Mouse (Mus musculus) liver, embryonic 13.5 days (tissue): Measurements from ENCODE around the gene Rpl23. TPM values are rescaled to one million over a fixed set of nuclear protein-coding genes. Genes with fewer than 3 reads are reported as not detected.
A peak's percentile ranks its signal among the peaks of the same experiment; 100 is the strongest.
"Not testable (repeated sequence)": the region's sequence is repeated elsewhere in the genome, so short reads cannot be mapped to it uniquely, and the experiment has no call there.

Source experiments
- ATAC-seq: fragments of 200-750 bp; cut with Nextera tagmentation; 2 replicates; pipeline ENCODE4 v1.8.0; 2017; ENCODE audit warnings: low read depth, mild to moderate bottlenecking, moderate number of reproducible peaks, moderate library complexity
- DNase-seq: peaks from one replicate; pipeline ENCODE4 v3.0.0; 2022
- H3K27ac ChIP-seq: fragments of 300-500 bp; sonication (generic); 2 replicates; pipeline ENCODE4 v1.5.1; 2015; ENCODE audit warnings: moderate library complexity, mild to moderate bottlenecking, inconsistent platforms
- H3K27me3 ChIP-seq: fragments of 300-500 bp; sonication (generic); 2 replicates; pipeline ENCODE4 v1.6.1; 2015; ENCODE audit warnings: mild to moderate bottlenecking, inconsistent platforms
- H3K36me3 ChIP-seq: fragments of 300-500 bp; sonication (generic); 2 replicates; pipeline ENCODE4 v1.6.1; 2015; ENCODE audit warnings: mild to moderate bottlenecking, inconsistent platforms
- H3K4me1 ChIP-seq: fragments of 300-500 bp; sonication (generic); replicated peaks from 2 replicates; pipeline ENCODE4 v1.6.1; 2015; ENCODE audit warnings: inconsistent platforms
- H3K4me2 ChIP-seq: fragments of 300-500 bp; sonication (generic); 2 replicates; pipeline ENCODE4 v1.6.1; 2015; ENCODE audit warnings: inconsistent platforms, mild to moderate bottlenecking, moderate library complexity
- H3K4me3 ChIP-seq: fragments of 300-500 bp; sonication (generic); replicated peaks from 2 replicates; pipeline ENCODE4 v1.5.1; 2015; ENCODE audit warnings: mild to moderate bottlenecking, inconsistent platforms
- H3K9ac ChIP-seq: fragments of 300-500 bp; sonication (generic); 2 replicates; pipeline ENCODE4 v1.6.1; 2015; ENCODE audit warnings: mild to moderate bottlenecking, inconsistent platforms
- H3K9me3 ChIP-seq: fragments of 300-500 bp; sonication (generic); replicated peaks from 2 replicates; pipeline ENCODE4 v1.6.1; 2016; ENCODE audit warnings: inconsistent platforms
- WGBS: fragments of 180-500 bp; shearing (Covaris S2); methylation state at CpG from one replicate; pipeline ENCODE4 v1.1.7; 2015; ENCODE audit not compliant: insufficient replicate concordance; 5-methylcytosine and 5-hydroxymethylcytosine counted together
- microRNA-seq: library from miRNA; unstranded; fragments of <30 nt; microRNA quantifications from one replicate; pipeline ENCODE4, GENCODE M21; 2016
- polyA plus RNA-seq: library from polyadenylated mRNA; unstranded; fragments of >200 nt; fragmentation: Nextera tagmentation; extraction: Ambion mirVana; gene quantifications from 2 replicates; pipeline ENCODE4 v1.2.1, GENCODE M21; 2015

Rpl23 gene
- polyA plus RNA-seq, 1 experiment from 2014 or later = 436 TPM

- Histone ChIP-seq H3K4me1 (peaks cover 38% of the 10 kb centered on the region), H3K27me3 (no peaks in the 10 kb centered on the region), H3K27ac (peak overlapping the region; percentile 34), H3K4me2 (no peak overlapping the region), H3K36me3 (peaks cover 6% of the 10 kb centered on the region; the same call in 1 of the 2 replicates), H3K9me3 (no peaks in the 10 kb centered on the region), H3K9ac (no peak overlapping the region), H3K4me3 (no peak overlapping the region)
- DNase-seq = no peak
- WGBS = 52% methylated on average over 7 of the region's 7 CpGs
- no peak for ATAC-seq
Observed at GRCm38 (mm10) chr11:97740190-97740589, 42.0 kb downstream of the Rpl23 start.

GRCm38 (mm10) chr11:97739155-97739554, 43.1 kb downstream of the Rpl23 start:
- Histone ChIP-seq H3K27ac (no peak overlapping the region), H3K4me3 (no peak overlapping the region), H3K4me1 (peaks cover 38% of the 10 kb centered on the region), H3K36me3 (peaks cover 6% of the 10 kb centered on the region; the same call in 1 of the 2 replicates), H3K9ac (no peak overlapping the region), H3K9me3 (no peaks in the 10 kb centered on the region), H3K27me3 (no peaks in the 10 kb centered on the region), H3K4me2 (no peak overlapping the region)
- WGBS = 77% methylated on average over 3 of the region's 3 CpGs
- no peak for ATAC-seq
- DNase-seq = no peak

- no peak for DNase-seq
- peaks cover 39% of the 10 kb centered on the region for H3K4me1 ChIP-seq
Observed at GRCm38 (mm10) chr11:97738703-97739102, 43.5 kb downstream of the Rpl23 start.

DNA sequence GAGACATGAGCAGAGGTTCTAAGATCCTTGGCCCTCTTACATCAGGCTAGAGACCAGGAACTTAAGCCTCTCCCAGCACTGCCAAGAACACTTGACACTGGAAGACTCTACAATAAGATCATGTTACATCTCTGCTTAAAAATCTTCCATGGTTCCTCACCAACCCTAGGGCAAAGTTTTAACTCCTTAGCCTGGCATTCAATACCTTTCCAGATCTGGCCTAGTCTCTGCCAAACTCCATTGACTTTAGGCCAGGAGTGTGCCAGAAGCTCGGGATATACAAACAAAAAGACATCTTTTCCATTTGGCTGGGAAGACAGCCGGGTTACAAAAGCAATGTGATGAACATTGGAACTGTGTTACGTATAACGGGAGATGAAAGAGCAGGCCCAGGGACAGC, 44.6 kb downstream of the Rpl23 start:
- no peak overlapping the region for H3K27ac ChIP-seq
- no peak overlapping the region for H3K4me3 ChIP-seq
- 80% methylated on average over 4 of the region's 4 CpGs for WGBS
- no peak overlapping the region for H3K4me2 ChIP-seq
- H3K9me3 ChIP-seq = no peaks in the 10 kb centered on the region
- peaks cover 28% of the 10 kb centered on the region for H3K4me1 ChIP-seq
- ATAC-seq = no peak
- H3K36me3 ChIP-seq = peaks cover 6% of the 10 kb centered on the region; the same call in 1 of the 2 replicates
- DNase-seq = no peak
- no peak overlapping the region for H3K9ac ChIP-seq
- H3K27me3 ChIP-seq = no peaks in the 10 kb centered on the region

More at GRCm38 (mm10) chr11:97738703-97739102, 43.5 kb downstream of the Rpl23 start:
- peaks cover 6% of the 10 kb centered on the region; the same call in 1 of the 2 replicates for H3K36me3 ChIP-seq
- H3K4me2 ChIP-seq = no peak overlapping the region
- H3K4me3 ChIP-seq = no peak overlapping the region
- WGBS = 49% methylated on average over 6 of the region's 6 CpGs
- H3K9me3 ChIP-seq = no peaks in the 10 kb centered on the region
- H3K27ac ChIP-seq = no peak overlapping the region
- H3K9ac ChIP-seq = no peak overlapping the region
- no peaks in the 10 kb centered on the region for H3K27me3 ChIP-seq
- ATAC-seq = no peak

DNA sequence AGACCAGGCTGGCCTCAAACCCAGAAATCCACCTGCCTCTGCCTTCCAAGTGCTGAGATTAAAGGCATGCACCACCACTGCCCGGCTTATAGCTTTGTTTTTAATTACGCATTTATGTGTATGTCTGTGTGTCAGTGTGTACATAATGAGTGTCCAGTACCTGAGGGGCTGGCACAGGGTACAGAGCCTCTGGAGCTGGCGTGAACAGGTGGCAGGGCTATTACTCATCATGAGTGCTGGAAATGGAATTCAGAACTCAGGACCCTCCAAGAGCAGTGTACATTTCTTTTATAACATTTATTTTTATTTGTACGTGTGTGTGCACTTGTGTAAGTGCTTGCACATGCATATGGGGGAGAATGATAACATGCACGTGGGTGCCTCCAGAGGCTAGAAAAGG, 45.6 kb downstream of the Rpl23 start:
- Histone ChIP-seq H3K9me3 (no peaks in the 10 kb centered on the region), H3K36me3 (peaks cover 11% of the 10 kb centered on the region), H3K9ac (no peak overlapping the region), H3K4me2 (no peak overlapping the region), H3K27me3 (no peaks in the 10 kb centered on the region), H3K4me1 (peaks cover 19% of the 10 kb centered on the region), H3K4me3 (no peak overlapping the region), H3K27ac (no peak overlapping the region)
- DNase-seq (no peak), ATAC-seq (no peak)
- 75% methylated on average over 5 of the region's 5 CpGs for WGBS

DNA sequence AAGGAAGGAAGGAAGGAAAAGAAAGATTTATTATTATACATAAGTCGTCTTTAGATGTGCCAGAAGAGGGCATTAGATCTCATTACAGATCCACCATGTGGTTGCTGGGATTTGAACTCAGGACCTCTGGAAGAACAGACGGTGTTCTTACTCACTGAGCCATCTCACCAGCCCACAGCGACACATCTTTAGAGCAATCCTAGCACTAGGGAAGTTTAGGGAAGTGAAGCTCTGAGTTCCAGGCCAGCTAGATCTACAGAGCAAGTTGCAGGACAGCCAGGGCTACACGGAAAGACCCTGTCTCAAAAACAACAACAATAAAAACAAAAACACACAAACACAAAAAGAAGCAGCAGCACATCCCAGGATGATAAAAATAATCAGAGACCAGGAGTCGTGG, 47.4 kb downstream of the Rpl23 start:
- H3K27me3 ChIP-seq, H3K9ac ChIP-seq, ATAC-seq, H3K9me3 ChIP-seq, H3K4me2 ChIP-seq, H3K4me3 ChIP-seq, DNase-seq, H3K27ac ChIP-seq: not testable (repeated sequence)
- Histone ChIP-seq H3K36me3 (peaks cover 25% of the 10 kb centered on the region), H3K4me1 (peaks cover 10% of the 10 kb centered on the region)
- 51% methylated on average over 5 of the region's 5 CpGs for WGBS

DNA sequence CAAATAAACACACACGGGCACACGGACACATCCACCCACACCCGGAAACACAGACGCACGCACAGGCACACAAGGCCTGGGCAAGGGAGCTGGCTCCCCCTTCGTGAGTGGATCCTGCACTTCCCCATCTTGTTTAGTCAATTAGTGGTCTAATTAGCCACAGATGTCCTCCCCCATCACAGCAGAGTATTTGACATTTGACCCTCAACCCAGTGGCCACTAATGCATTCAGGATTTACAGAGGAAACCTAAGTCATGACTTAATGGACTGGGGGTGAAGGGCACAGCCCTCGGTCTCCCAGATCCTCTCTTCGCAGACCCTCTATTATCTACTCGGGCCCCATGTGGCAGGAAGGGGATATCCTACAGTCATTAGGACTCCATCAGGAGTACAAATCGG, 48.5 kb downstream of the Rpl23 start:
- ATAC-seq (no peak), DNase-seq (no peak)
- no peak overlapping the region for H3K4me2 ChIP-seq

DNA sequence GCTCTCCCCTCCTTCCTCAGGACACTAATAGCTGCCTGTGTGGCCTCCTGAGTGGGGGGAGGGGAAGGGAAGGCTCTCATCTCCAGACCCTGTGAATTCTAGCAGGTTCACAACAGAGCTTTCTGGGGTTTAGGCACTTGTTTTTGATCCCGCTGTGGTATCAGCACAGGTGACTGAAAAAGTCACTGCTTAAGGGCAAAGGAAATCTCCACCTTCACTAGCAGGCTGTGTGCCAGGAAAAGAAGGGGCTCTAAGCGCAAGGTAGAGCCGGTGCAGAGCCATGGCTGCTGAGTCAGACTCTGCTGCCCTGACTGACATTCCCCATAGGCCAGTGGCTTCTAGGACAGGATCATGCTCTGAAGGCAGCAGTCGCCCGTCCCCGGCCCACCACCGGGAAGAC, 53.5 kb downstream of the Rpl23 start:
- 56% methylated on average over 7 of the region's 7 CpGs for WGBS
- H3K4me2 ChIP-seq = no peak overlapping the region
- no peak for ATAC-seq
- H3K9ac ChIP-seq = no peak overlapping the region
- peaks cover 15% of the 10 kb centered on the region for H3K4me1 ChIP-seq
- no peaks in the 10 kb centered on the region for H3K9me3 ChIP-seq
- no peak for DNase-seq
- H3K27ac ChIP-seq = no peak overlapping the region
- no peak overlapping the region for H3K4me3 ChIP-seq
- H3K27me3 ChIP-seq = no peaks in the 10 kb centered on the region
- H3K36me3 ChIP-seq = peaks cover 75% of the 10 kb centered on the region

More for the DNA sequence above, 48.5 kb downstream of the Rpl23 start:
- H3K27me3 ChIP-seq = no peaks in the 10 kb centered on the region
- H3K4me1 ChIP-seq = peaks cover 6% of the 10 kb centered on the region
- WGBS = 46% methylated on average over 10 of the region's 10 CpGs
- peaks cover 29% of the 10 kb centered on the region for H3K36me3 ChIP-seq
- H3K4me3 ChIP-seq = no peak overlapping the region
- no peaks in the 10 kb centered on the region for H3K9me3 ChIP-seq
- H3K27ac ChIP-seq = no peak overlapping the region
- no peak overlapping the region for H3K9ac ChIP-seq

- H3K4me1 ChIP-seq = peaks cover 18% of the 10 kb centered on the region; the same call in 1 of the 2 replicates
- no peak overlapping the region for H3K4me2 ChIP-seq
- H3K9ac ChIP-seq = no peak overlapping the region
- DNase-seq = no peak
- no peak overlapping the region for H3K27ac ChIP-seq
- H3K9me3 ChIP-seq = no peaks in the 10 kb centered on the region
- H3K27me3 ChIP-seq = no peaks in the 10 kb centered on the region
- ATAC-seq = no peak
- H3K36me3 ChIP-seq = peaks cover 79% of the 10 kb centered on the region
- 58% methylated on average over 7 of the region's 7 CpGs for WGBS
- H3K4me3 ChIP-seq = no peak overlapping the region
Observed at GRCm38 (mm10) chr11:97728311-97728710, 53.9 kb downstream of the Rpl23 start.

Small RNA genes lying within 50 kb of the gene (microRNA-seq; reads per million reads assigned to microRNA genes)
- gene Mir8102 = not detected

Other genes starting within 250 kb of the Rpl23 start
- 0.01 TPM in 1 of 2 replicates, not detected in the other for gene Srcin1, start 206.3 kb downstream of the Rpl23 start, polyA plus RNA-seq
- 0.65 and 0.69 TPM in 2 replicates for gene Epop, start 152.7 kb downstream of the Rpl23 start, polyA plus RNA-seq
- 0.17 and 0.23 TPM in 2 replicates for gene Mllt6, start 119.0 kb downstream of the Rpl23 start, polyA plus RNA-seq
- 11.7 and 13.3 TPM in 2 replicates for gene Cisd3, start 96.6 kb downstream of the Rpl23 start, polyA plus RNA-seq
- 2.3 and 3.6 TPM in 2 replicates for gene Pcgf2, start 81.9 kb downstream of the Rpl23 start, polyA plus RNA-seq
- 335 and 374 TPM in 2 replicates for gene Psmb3, start 79.0 kb downstream of the Rpl23 start, polyA plus RNA-seq
- gene Pip4k2b, start 37.7 kb downstream of the Rpl23 start, polyA plus RNA-seq = 0.88 TPM in 2 replicates
- gene Cwc25, start 15.9 kb downstream of the Rpl23 start, polyA plus RNA-seq = 7.0 and 7.7 TPM in 2 replicates
- gene 1700001P01Rik, start 6.5 kb downstream of the Rpl23 start, polyA plus RNA-seq = 0.19 and 0.22 TPM in 2 replicates
- gene Lasp1, start 16.6 kb upstream of the Rpl23 start, polyA plus RNA-seq = 27.5 and 31.2 TPM in 2 replicates
- 0.85 and 1.3 TPM in 2 replicates for gene B230217C12Rik, start 58.3 kb upstream of the Rpl23 start, polyA plus RNA-seq
- gene Fbxo47, start 101.7 kb upstream of the Rpl23 start, polyA plus RNA-seq = 0.33 and 0.46 TPM in 2 replicates
- gene Plxdc1, start 204.0 kb upstream of the Rpl23 start, polyA plus RNA-seq = 0.45 and 0.58 TPM in 2 replicates
- gene Arl5c, start 213.7 kb upstream of the Rpl23 start, polyA plus RNA-seq = 10.8 and 12.8 TPM in 2 replicates
- 0.73 and 0.88 TPM in 2 replicates for gene Cacnb1, start 240.6 kb upstream of the Rpl23 start, polyA plus RNA-seq
- gene Rpl19, start 244.3 kb upstream of the Rpl23 start, polyA plus RNA-seq = 791 and 820 TPM in 2 replicates